Mouse (Mus musculus): ENCODE measurements around the gene Phactr4.

Phactr4 gene

DNA sequence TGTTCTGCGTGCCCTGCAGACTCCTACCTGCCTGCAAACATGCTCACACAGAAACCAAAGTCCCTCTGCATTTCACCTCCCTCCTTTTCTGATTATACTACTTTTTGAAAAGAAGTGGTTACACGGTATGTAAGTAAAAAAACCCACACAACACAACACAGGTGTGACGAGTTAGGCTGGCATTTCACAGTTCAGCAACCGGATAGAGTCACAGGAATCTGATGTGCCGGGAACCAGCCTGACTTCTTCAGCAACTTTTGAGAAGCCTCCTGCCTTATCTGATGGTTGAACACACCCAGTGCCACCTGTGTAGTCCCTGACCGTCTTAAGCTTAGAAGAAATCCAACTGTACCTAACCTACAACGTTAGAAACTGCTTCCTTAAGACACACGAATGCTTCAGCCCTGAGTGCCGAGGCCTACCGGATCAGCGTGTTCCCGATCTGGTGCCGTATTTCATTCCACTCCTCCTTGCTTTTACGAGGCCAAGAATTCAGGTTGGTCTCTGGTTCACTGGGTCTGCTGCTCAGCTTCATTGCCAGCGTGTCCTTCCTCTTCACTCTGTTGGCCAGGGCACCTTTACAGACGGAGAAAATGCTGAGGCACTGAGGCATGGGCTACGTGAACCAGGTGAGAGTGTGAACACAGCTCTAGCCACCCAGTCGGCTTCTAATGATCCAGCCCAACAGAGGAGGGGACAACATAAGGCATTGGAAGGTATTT lies 54.6 kb downstream of the Phactr4 start:
- no peak for DNase-seq

DNA sequence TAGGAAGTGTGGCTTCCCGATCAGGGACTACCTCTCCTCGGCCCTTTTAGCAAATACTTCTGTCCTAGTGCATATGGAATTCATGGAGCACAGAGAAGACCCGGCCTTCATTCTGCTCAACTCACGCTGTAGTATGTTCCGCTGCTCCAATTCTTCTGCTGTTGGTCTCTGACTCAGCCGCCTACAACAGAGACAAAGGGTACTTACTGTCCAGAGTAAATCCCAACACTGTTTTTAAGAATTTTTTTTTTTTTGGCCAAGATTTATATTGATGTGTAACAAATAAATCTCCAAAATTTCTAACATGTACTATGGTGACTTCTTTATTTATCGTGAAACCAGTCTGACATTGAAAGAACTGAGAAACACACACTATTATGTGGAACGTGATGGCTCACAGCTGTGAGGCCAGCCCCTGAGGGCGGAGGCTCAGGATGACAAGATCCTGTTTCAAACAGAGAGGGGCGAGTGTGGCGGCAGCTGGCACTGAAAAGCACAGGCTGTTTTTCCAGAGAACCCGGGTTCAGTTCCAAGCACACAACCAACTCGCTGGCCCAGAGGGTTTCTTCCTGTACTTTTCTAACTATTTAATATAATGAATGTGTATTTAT lies 56.7 kb downstream of the Phactr4 start:
- no peak for DNase-seq

DNA sequence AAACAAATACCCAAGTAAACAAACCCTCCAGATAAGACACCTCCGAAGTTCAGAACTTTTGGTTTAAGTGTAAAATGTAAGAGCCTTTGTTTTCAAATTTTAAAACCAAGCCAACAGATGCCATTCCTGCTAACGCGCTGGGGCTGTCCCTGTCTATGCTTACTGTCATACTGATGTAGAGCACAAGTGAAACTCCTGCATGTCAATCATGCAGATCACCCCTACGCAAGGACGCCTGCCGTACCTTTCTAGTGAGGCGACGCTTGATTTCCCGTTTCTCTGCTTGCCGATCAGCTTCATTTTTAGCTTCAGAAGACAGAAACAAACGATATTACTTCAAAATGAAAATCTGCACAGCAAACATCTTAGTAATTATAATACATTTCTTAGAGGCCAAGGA lies 58.8 kb downstream of the Phactr4 start:
- no peak for DNase-seq

DNA sequence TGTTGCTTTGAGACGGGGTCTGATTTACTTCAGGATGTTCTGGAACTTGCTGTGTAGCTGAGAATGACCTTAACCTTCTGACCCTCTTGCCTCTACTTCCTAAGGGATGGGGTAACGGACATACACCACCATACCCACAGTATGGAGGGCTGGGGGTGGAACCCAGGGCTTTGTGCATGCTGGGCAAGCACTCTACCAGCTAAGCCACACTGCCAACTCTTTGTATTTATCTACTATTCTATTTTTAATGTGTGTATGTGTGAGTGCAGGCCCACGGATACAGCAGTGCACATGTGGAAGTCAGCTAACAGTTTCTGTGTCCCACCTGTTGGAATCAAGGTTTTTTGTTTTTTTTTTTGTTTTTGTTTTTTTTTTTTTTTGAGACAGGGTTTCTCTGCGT lies 62.8 kb downstream of the Phactr4 start:
- no peak for DNase-seq

DNA sequence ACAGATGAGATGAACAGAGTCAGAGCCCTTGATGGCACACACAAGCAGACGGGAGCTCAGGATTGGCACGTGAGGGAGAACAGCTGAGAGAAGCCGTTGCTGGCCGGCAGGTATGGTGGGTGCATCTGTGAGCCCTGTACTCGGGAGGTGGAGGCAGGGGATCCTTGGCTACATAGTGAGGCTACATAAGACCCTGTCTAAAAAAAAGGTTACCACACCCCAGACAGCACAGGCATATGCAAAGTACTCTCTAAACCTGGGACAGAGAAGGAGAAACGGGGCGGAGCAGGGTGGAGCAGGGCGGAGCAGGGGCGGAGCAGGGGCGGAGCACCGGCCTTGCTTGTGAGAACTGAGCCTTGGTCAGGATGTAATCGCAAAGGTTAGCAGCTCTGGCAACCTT lies 66.1 kb downstream of the Phactr4 start:
- no peak for DNase-seq

DNA sequence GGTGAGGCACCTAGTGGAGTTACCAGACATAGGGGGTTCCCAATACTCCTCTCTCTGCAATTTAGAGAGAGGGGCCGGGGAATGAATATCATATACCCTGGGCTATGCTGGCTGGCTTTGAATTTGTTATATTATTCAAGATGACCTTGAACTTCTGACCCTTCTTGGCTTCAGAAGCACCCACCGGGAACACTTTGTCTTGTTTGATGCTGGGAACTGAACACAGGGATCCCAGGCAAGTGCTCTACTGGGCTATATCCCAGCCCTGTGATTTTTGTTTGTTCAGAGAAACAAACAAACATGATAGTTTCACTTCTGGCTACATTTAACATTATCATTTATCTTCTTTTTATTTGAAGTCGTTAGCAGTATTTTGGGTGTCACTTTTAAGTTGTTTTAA lies 66.9 kb downstream of the Phactr4 start:
- no peak for DNase-seq

DNA sequence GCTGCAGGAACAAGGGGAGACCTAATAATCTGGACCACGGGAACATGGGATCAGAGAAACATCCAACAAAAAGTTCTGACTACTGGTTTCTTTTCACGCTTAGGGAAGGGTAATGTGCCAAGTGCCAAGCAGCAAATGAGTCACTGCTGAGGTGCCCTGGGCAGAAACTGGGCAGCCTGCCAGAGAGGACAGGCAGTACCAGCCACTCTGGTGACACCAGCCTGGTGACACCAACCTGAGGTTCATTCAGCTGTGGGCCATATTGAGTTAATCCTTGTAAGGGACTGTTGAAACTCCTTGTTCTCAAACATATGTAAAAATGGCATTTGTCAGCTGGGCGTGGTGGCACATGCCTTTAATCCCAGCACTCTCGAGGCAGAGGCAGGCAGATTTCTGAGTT lies 67.7 kb downstream of the Phactr4 start:
- DNase-seq, result peak; percentile 46

DNA sequence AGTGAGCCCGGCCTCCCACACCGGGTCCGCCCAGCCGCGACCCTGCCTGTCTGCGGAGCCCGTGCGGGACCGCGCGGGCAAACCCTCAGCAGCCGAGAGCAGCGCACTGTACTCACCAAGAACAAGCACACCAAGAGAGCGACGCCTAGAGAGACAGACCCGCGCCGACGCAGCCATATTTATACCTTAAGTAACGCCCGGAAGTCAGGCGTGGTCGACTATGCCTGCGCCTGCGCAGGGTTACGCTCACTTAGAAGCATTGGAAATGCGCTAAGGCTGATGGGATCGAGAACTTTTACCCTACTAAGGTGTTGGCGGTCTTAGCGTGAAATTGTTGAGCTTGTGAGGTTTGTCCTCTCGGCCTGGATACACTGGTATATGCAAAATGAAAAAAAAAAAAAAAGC lies 68.8 kb downstream of the Phactr4 start, which contains the start of gene Rcc1:
TSS of gene Rcc1 (minus strand) at position 125 of the 405 bp plus-strand sequence.
- peak; percentile 86 for DNase-seq

DNA sequence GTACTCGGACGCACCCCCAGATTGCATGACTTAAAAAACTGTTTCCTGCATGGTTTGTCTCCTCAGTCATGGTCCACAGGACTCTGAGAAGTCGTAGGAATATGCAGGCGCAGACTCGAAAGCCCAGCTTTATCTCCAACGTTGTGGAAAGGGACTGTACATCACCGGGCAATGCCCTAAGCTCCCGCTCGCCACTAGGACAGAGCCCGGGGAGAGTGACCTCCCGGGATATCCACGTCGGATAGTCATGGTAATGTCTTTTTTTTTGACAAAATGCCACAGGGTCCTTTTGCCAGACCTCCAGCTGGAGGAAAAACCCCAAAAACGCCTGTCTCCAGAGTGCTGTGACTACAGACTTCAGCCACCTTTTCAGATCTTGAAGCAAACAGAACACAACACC lies 69.5 kb downstream of the Phactr4 start:
- peak; percentile 33 for DNase-seq

DNA sequence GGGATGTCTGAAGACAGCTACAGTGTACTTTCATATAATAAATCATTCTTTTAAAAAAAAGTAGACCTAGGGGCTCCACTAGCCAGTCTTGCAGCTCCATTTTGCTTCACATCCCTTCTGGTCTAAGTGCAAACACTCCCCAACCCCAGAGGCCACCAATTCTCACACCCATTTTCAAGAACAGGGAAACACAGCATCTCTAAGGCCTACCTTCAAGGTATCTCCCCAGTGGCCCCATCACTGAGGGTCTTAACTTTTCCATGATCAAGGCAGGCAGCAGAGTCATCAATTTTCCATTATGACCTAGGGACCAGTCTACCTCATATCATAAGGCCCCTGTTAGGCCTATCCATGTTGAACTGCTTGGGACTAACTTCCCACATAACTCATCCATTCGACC lies 70.9 kb downstream of the Phactr4 start:
- no peak for DNase-seq

DNA sequence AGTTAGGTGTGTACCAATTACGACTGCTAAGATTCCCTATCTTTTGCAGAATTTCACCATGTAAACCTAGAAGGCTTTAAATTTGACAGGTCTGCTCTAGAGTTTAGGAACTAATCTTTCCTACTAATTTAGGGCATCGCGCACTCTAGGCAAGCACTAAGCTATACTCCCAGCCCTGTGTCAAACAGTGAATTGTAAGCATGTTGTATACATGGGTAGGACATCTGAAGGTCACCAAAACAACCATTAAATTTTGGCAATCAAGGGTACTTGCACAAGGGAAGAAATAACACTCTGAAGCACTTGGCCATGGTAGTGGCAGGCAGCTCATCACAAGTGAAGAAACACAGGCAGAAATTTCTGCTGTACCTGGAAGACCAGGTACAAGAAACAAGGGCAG lies 71.4 kb downstream of the Phactr4 start:
- no peak for DNase-seq

DNA sequence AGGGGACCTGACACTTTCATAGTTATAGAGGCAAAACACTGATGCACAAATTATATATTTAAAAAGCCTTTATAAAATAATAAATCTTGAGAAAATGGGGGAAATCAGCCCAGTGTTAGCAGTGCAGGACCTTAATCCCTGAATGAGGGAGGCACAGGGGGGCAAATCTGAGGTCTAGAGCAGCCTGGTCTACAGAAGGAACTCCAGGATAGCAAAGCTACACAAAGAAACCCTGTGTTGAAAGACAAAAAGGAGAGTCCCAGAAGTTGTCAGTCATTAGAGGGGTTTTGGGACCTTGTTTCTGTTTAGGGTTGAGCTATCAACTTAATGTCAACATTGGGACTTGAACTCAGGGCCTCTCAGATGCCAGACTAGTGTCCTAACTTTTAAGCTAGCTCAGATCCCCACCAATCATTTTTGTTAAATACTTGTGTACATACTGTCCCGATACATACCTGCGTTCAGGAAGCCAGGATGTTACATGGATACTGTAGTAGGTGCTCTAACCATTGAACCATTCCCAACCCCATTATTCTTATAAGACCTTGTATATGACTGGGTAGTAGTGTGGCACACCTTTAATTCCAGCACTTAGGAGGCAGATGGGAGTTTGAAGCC lies 72.1 kb downstream of the Phactr4 start:
- DNase-seq, result no peak

DNA sequence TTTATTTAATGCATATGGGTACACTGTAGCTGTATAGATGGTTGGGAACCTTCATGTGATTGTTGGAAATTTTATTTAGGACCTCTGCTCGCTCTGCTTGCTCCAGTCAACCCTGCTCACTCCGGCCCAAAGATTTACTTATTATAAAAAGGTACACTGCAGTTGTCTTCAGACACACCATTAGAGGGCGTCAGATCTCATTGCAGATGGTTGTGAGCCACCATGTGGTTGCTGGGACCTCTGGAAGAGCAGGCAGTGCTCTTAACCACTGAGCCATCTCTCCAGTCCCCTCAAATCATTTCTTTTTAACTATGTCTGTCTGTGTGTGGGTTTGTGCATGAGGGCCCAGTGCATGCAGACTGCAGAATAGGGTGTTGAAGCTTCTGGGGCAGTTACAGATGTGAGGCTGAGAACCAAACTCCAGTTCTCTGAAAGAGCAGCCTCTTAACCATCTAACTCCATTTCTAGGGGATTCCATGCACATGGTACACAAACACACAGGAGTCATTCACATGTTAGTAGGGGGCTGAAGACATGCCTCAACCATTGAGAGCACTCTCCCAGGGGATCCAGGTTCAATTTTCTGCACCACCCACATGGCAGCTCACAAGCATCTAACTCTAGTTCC lies 72.7 kb downstream of the Phactr4 start:
- DNase-seq, result no peak

DNA sequence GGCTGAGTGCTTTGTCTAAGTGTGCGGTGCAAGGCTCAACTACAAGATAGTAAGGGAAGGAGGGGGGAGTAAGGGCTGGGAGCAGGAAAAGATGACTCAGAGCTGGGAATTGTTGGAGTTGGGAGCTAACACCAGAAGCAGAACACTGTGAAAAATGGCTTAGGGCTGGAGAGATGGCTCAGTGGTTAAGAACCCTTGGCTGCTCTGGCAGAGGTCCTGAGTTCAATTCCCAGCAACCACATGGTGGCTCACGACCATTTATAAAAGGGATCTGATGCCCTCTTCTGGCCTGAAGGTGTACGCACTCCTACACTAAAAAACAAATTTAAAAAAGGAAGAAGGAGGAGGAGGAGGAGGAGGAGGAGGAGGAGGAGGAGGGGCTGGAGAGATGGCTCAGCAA lies 75.6 kb downstream of the Phactr4 start:
- DNase-seq, result no peak

DNA sequence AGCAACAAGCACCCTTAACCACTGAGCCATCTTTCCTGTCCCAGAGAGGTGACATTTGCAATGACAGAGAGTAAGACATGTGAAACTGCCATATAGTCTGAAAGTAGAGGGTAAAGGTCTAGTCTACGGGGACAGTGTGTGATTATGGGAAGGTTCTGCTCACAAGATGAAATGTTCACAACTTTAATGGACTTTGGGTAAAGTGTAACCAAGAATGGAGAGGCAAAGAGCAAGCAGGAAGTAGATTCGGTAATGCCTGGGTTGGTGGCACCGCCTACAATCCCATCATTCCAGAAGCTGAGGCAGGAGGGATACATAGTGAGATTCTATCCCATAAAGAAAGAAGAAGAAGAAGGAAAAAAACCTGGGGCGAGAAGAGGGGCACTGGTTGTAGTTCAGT lies 76.0 kb downstream of the Phactr4 start:
- DNase-seq, result no peak

DNA sequence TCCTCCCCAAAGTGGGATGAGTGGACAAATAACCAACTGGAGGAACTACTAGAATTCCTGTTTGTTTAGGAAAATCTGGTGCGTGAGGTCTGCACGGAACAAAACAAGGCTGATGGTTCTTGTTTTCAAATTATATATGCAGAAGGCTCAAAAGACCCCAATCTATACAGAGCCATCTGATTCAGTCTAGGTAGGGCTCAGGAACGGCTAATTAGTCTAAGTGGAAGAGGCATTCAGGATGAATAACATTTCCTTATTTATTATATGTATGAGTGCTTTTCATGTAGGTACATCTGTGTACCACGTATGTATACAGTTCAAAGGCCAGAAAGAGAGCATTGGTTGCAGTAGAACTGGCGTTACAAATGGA lies 76.5 kb downstream of the Phactr4 start:
- DNase-seq, result no peak

DNA sequence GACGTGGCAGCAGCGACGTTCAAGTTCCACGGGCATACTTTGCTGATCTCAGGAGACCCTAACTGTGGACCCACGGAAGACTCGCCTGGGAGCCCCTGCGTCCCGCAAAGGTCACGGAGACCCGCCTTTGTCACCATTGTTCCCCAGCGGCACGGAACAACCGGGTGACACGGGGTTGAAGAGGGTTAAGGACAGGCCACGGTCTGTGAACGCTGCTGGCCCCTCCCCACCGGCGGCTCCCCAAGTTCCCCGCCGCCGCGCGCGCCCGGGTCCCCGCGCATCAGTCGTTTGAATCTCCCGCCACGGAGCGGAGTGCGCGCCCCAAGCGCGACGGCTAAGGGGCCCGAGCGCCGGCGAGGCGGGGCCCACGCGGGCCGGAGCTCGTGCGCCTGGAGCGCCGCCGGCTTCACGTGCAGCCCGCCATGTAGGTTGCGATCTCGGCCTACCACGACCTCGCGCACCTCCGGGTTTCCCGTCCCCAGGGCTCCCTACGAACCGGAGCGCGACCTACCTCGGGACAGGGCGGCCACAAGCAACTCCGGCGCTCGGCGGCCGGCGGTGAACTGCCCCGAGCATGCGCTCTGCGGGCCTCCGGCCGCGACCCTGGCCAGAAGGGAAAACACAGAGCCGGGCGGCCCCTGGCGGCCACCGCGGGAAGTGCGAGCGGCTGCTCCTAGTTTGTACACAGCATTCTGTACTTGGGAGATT lies 77.0 kb downstream of the Phactr4 start:
- DNase-seq, result peak; percentile 92

DNA sequence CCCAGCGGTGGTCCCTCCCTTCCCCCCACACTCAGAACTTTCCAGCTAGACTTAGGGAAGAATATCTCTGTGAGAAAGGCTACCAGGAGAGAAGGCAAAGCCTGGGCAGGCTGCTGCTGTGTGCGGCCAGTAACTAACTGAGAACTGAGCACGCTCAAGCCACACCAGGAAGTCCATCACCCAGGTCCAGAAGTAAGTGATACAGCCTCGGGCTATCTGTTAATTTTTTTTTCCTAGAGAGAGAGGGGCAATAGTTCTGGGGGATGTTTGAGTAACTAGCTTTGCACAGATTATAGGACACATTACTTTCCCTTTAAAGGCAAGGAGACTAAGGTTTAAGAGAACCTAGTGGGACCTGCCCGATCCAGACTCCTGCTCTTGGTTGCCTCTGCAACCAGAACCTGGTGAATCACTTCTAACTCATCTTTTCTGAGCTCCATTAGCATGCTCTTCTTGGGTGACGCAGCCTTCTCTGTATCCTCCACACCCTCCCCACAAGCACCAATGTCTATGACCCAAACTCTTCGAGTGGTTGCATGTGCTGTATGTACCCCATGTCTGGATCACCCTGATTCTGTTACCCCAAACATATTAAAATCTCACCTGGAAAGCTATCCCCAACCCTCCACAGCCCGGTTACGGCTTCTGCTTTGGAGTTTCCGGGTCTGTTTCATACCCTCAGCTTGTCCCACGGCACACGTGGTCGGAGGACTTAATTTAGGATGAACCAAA lies 77.7 kb downstream of the Phactr4 start:
- no peak for DNase-seq

DNA sequence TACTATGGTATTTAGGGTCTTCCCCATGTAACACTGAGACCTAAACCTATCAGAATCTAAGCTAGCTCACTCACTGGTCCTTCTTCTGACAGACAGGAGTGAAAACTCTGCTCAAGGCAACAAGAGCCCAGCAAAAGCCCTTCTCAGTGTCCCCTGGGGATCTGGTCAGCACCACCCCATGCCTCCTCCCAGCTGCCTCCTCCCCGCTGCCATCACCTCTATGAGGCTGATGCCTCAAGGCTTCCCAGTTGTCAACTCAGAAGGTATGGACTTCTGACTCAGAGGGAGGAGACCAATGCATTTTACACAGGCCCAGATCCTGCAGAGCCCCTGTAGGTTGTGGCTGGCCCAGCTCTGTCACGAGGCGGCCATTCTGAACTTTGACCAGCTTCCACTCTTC lies 80.8 kb downstream of the Phactr4 start:
- no peak for DNase-seq

DNA sequence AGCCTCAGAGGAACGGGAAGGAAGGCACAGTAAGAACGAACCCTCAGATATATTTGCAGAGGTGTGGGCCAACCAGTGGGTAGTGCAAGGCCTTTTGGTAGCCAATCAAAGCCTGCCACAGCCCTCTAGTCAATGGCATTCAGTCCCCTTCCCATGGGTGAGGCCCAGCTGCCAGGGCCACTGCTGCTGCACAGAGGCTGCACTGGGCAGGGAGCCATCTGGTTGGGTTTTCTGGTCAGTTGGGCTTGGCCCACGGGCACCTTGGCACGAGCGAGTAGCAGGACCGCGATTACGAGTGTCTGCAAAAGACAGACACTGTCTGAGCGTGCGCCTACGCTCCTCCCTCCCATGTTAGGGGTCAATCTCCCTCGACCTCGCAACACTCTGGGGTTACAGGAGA lies 83.3 kb downstream of the Phactr4 start:
- DNase-seq, result no peak

DNA sequence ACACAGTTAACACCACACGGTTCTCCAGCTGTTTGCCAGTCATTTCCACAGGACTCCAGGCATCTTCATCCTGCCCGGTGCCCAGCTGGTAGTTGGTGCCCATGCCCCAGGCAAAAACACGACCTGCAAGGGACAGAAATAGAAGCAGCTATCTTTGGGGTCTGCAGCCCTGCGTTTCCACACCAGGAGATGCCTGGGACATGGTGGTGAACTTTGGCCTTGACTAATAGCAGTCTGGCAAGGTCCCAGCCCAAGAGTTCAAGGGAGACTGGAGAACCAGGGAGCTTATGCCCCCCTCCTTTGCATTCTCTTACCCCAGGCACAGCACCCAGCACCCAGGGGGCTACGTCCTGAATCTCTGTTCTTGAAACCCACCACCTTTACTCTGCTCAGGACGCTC lies 89.4 kb downstream of the Phactr4 start:
- no peak for DNase-seq

DNA sequence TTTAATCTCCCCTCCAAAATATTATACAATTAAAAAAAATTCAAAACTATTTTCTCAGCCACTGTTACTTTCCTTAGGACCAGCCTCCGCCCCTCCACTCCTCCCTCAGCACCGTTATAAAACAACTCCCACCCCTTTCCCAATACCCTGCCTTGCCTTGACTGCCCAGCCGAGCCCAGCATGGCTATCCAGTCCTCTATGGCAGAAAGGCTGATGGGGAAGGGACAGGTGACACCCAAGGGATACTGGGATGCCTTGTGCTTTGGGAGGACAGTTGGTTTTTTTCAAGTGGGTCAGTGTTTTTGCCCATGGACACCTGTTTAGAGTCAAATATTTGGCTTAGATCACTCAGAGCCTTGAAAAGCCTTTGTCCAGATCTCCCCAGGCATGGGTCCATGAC lies 90.3 kb downstream of the Phactr4 start:
- no peak for DNase-seq
